Mouse (Mus musculus): ENCODE measurements at regions not wholly inside any gene's neighbourhood (a gene's known extent, or its start where the extent isn't known, plus 50 kb on each side); places are given as distances from the start of the nearest gene placed in this dataset.
"Not testable (repeated sequence)": the region's sequence is repeated elsewhere in the genome, so short reads cannot be mapped to it uniquely, and the experiment has no call there.

- not testable (repeated sequence) for H3K9ac ChIP-seq (ENCODE audit: low read depth, low read length); H3K79me2 ChIP-seq (replicated peaks; ENCODE audit: control insufficient read depth, insufficient read depth, low read length); H3K4me3 ChIP-seq; H3K27ac ChIP-seq; H3K27me3 ChIP-seq (ENCODE audit: control insufficient read depth, insufficient read depth, low read length); H3K36me3 ChIP-seq (ENCODE audit: control insufficient read depth, insufficient read depth, low read length); H3K4me1 ChIP-seq (ENCODE audit: control insufficient read depth, insufficient read depth, low read length); DNase-seq
- WGBS, result 56% methylated on average over 8 of the region's 8 CpGs
- intact Hi-C loops (cut with DNase I), result loop anchor here (5.0 kb wide), 5 partner anchors 52 to 472 kb away; no protein-coding TSS in a partner anchor
These were observed 115.6 kb downstream of the Tcp10c start for GRCm38 (mm10) chr17:13469867-13470380.

- Histone ChIP-seq H3K9ac (ENCODE audit: low read depth, low read length) (no peak overlapping the region), H3K36me3 (ENCODE audit: control insufficient read depth, insufficient read depth, low read length) (no peaks in the 10 kb centered on the region), H3K27ac (no peak overlapping the region), H3K27me3 (ENCODE audit: control insufficient read depth, insufficient read depth, low read length) (no peaks in the 10 kb centered on the region), H3K4me1 (ENCODE audit: control insufficient read depth, insufficient read depth, low read length) (peaks cover 4% of the 10 kb centered on the region), H3K4me3 (no peak overlapping the region), H3K79me2 (replicated peaks; ENCODE audit: control insufficient read depth, insufficient read depth, low read length) (no peaks in the 10 kb centered on the region)
- WGBS, result 14% methylated on average over 7 of the region's 7 CpGs
- peak; percentile 58 to 69 for DNase-seq
- TF ChIP-seq POLR2A (IDR thresholded peaks at IDR 0.05; ENCODE audit: insufficient read depth, low read depth, low read length), result no peak
- peak; percentile 94 for TF ChIP-seq CTCF (IDR thresholded peaks at IDR 0.05)
- intact Hi-C loops (cut with DNase I), result loop anchor here (1.0 to 5.0 kb wide), 6 partner anchors 50 to 470 kb away; no protein-coding TSS in a partner anchor
These were observed 118.2 kb downstream of the Tcp10c start for GRCm38 (mm10) chr17:13472460-13473062.

- TF ChIP-seq POLR2A (IDR thresholded peaks at IDR 0.05; ENCODE audit: insufficient read depth, low read depth, low read length) (no peak), EP300 (IDR thresholded peaks at IDR 0.05; ENCODE audit: insufficient read depth, low read depth, low read length) (0 out of 2 replicates have a peak, but pooled peaks have one; percentile 10), CTCF (IDR thresholded peaks at IDR 0.05) (no peak)
- Histone ChIP-seq H3K79me2 (replicated peaks; ENCODE audit: control insufficient read depth, insufficient read depth, low read length) (no peaks in the 10 kb centered on the region), H3K36me3 (ENCODE audit: control insufficient read depth, insufficient read depth, low read length) (no peaks in the 10 kb centered on the region), H3K27ac (peak overlapping the region; percentile 59), H3K9ac (ENCODE audit: low read depth, low read length) (no peak overlapping the region), H3K27me3 (ENCODE audit: control insufficient read depth, insufficient read depth, low read length) (no peaks in the 10 kb centered on the region), H3K4me3 (no peak overlapping the region), H3K4me1 (ENCODE audit: control insufficient read depth, insufficient read depth, low read length) (peaks cover 5% of the 10 kb centered on the region)
- 26% methylated on average over 14 of the region's 14 CpGs for WGBS
- intact Hi-C loops (cut with DNase I), result loop anchor here (5.0 kb wide), 5 partner anchors 48 to 468 kb away; no protein-coding TSS in a partner anchor
- peak; percentile 35 to 38 for DNase-seq
These were observed 120.1 kb downstream of the Tcp10c start for GRCm38 (mm10) chr17:13474310-13475094.

DNA sequence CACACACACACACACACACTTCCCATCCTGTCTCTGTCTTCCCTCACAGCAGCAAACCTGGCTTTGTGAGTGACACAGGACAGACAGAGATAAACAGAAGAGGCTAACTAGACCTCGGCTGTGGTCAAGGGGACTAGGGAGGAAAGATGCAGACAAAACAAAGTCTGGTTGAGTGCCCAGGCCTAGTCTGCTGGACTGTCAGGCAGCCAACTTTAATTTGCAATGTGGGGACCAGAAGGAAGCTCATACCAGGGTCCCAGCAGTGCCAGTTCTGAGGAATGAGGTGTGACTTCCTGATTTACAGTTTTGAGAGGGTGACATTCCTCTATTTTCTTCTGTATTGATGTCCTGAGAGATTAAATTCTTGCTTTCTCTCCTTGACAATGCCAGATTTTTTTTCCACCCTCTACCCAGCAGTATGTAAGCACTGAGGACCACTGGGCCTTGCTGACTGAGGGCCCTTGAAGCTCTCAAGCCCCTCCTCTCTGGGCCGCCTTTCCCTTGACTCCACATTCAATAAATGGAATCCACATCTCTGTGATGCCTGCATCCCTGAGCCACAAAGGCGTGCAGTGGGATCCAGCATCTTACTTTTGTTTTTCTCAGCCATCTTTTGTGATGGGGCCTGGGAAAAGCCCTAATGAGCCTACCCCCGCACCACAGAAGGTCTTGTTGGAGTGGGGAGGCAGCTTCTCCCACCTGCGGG lies 124.6 kb downstream of the Tcp10c start:
- 54% methylated on average over 5 of the region's 5 CpGs for WGBS

DNA sequence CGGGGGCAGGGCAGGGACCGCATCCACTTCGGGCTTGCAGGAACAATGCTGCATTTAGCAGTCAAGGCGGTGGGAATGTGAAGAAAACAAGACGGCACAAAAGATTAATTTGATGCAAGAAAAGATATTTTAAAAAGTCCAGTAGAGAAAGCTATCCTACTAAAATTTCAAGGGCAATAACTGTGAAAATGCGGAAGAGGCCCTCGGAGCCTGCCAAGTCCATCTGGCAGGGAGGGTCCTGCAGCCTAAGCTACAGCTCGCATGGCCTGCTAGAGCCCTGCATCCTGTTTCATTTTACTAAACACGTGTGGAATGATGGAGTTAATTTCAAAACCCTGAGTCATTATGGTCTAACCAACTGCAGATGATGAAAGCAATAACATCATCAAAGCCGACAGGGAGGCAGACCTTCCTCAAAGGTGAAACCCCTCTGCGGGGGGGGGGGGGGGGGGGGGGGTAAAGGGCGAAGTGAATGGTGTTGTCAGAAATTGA lies 125.2 kb downstream of the Tcp10c start:
- H3K4me3 ChIP-seq, result no peak overlapping the region
- TF ChIP-seq CTCF (IDR thresholded peaks at IDR 0.05), result no peak
- no peak for TF ChIP-seq POLR2A (IDR thresholded peaks at IDR 0.05; ENCODE audit: insufficient read depth, low read depth, low read length)
- no peak for TF ChIP-seq EP300 (IDR thresholded peaks at IDR 0.05; ENCODE audit: insufficient read depth, low read depth, low read length)
- H3K4me1 ChIP-seq (ENCODE audit: control insufficient read depth, insufficient read depth, low read length), result peaks cover 4% of the 10 kb centered on the region
- DNase-seq, result no peak
- H3K36me3 ChIP-seq (ENCODE audit: control insufficient read depth, insufficient read depth, low read length), result no peaks in the 10 kb centered on the region
- no peaks in the 10 kb centered on the region for H3K79me2 ChIP-seq (replicated peaks; ENCODE audit: control insufficient read depth, insufficient read depth, low read length)
- H3K27ac ChIP-seq, result no peak overlapping the region; the same call in 1 of the 2 replicates
- H3K9ac ChIP-seq (ENCODE audit: low read depth, low read length), result no peak overlapping the region
- intact Hi-C loops (cut with DNase I), result no loop called here
- no peaks in the 10 kb centered on the region for H3K27me3 ChIP-seq (ENCODE audit: control insufficient read depth, insufficient read depth, low read length)
- WGBS, result 41% methylated on average over 12 of the region's 12 CpGs

More for the DNA sequence above, 124.6 kb downstream of the Tcp10c start:
- Histone ChIP-seq H3K36me3 (ENCODE audit: control insufficient read depth, insufficient read depth, low read length) (no peaks in the 10 kb centered on the region), H3K27ac (peak overlapping the region; percentile 26), H3K4me3 (no peak overlapping the region), H3K9ac (ENCODE audit: low read depth, low read length) (no peak overlapping the region), H3K4me1 (ENCODE audit: control insufficient read depth, insufficient read depth, low read length) (peaks cover 5% of the 10 kb centered on the region), H3K79me2 (replicated peaks; ENCODE audit: control insufficient read depth, insufficient read depth, low read length) (no peaks in the 10 kb centered on the region), H3K27me3 (ENCODE audit: control insufficient read depth, insufficient read depth, low read length) (no peaks in the 10 kb centered on the region)
- intact Hi-C loops (cut with DNase I), result no loop called here
- DNase-seq, result peak in 1 of 2 experiments; percentile 26
- TF ChIP-seq CTCF (IDR thresholded peaks at IDR 0.05) (no peak), EP300 (IDR thresholded peaks at IDR 0.05; ENCODE audit: insufficient read depth, low read depth, low read length) (no peak), POLR2A (IDR thresholded peaks at IDR 0.05; ENCODE audit: insufficient read depth, low read depth, low read length) (no peak)

Data from heart, adult 2 months (tissue).